Mouse (Mus musculus): Measurements from ENCODE around the gene Itgax. TPM values are rescaled to one million over a fixed set of nuclear protein-coding genes. Genes with fewer than 3 reads are reported as not detected.

The Itgax gene
- polyA plus RNA-seq, 1 experiment = 0.16 TPM

- no peak overlapping the region for H3K4me3 ChIP-seq (ENCODE audit: control insufficient read depth, low read depth, low read length)
- H3K27me3 ChIP-seq (ENCODE audit: control insufficient read depth, insufficient read depth, low read length) = no peaks in the 10 kb centered on the region
- H3K4me1 ChIP-seq (ENCODE audit: control insufficient read depth, insufficient read depth, low read length) = no peaks in the 10 kb centered on the region
- no peaks in the 10 kb centered on the region for H3K36me3 ChIP-seq (ENCODE audit: control insufficient read depth, insufficient read depth, low read length)
- H3K27ac ChIP-seq (ENCODE audit: control insufficient read depth, insufficient read depth, low read depth, low read length) = no peak overlapping the region
- TF ChIP-seq POLR2A (IDR thresholded peaks at IDR 0.05; ENCODE audit: control insufficient read depth, low read depth, low read length) (no peak), CTCF (IDR thresholded peaks at IDR 0.05; ENCODE audit: control insufficient read depth, insufficient read depth, insufficient replicate concordance, low read depth, low read length) (no peak)
Measured at GRCm38 (mm10) chr7:128110314-128110713, 19.0 kb upstream of the Itgax start.

GRCm38 (mm10) chr7:128112131-128112530 lies 17.2 kb upstream of the Itgax start:
- TF ChIP-seq POLR2A (IDR thresholded peaks at IDR 0.05; ENCODE audit: control insufficient read depth, low read depth, low read length) = no peak
- no peak for TF ChIP-seq CTCF (IDR thresholded peaks at IDR 0.05; ENCODE audit: control insufficient read depth, insufficient read depth, insufficient replicate concordance, low read depth, low read length)
- Histone ChIP-seq H3K36me3 (ENCODE audit: control insufficient read depth, insufficient read depth, low read length) (no peaks in the 10 kb centered on the region), H3K4me3 (ENCODE audit: control insufficient read depth, low read depth, low read length) (no peak overlapping the region), H3K27me3 (ENCODE audit: control insufficient read depth, insufficient read depth, low read length) (no peaks in the 10 kb centered on the region), H3K27ac (ENCODE audit: control insufficient read depth, insufficient read depth, low read depth, low read length) (no peak overlapping the region), H3K4me1 (ENCODE audit: control insufficient read depth, insufficient read depth, low read length) (no peaks in the 10 kb centered on the region)

- TF ChIP-seq CTCF (IDR thresholded peaks at IDR 0.05; ENCODE audit: control insufficient read depth, insufficient read depth, insufficient replicate concordance, low read depth, low read length) = no peak
- TF ChIP-seq POLR2A (IDR thresholded peaks at IDR 0.05; ENCODE audit: control insufficient read depth, low read depth, low read length) = no peak
- no peaks in the 10 kb centered on the region for H3K4me1 ChIP-seq (ENCODE audit: control insufficient read depth, insufficient read depth, low read length)
- H3K27ac ChIP-seq (ENCODE audit: control insufficient read depth, insufficient read depth, low read depth, low read length) = no peak overlapping the region
- H3K27me3 ChIP-seq (ENCODE audit: control insufficient read depth, insufficient read depth, low read length) = no peaks in the 10 kb centered on the region
- H3K36me3 ChIP-seq (ENCODE audit: control insufficient read depth, insufficient read depth, low read length) = no peaks in the 10 kb centered on the region
- no peak overlapping the region for H3K4me3 ChIP-seq (ENCODE audit: control insufficient read depth, low read depth, low read length)
Measured at GRCm38 (mm10) chr7:128114371-128115105, 14.8 kb upstream of the Itgax start.

GRCm38 (mm10) chr7:128115211-128115958 lies 14.0 kb upstream of the Itgax start:
- Histone ChIP-seq H3K36me3 (ENCODE audit: control insufficient read depth, insufficient read depth, low read length) (no peaks in the 10 kb centered on the region), H3K4me3 (ENCODE audit: control insufficient read depth, low read depth, low read length) (no peak overlapping the region), H3K4me1 (ENCODE audit: control insufficient read depth, insufficient read depth, low read length) (no peaks in the 10 kb centered on the region), H3K27me3 (ENCODE audit: control insufficient read depth, insufficient read depth, low read length) (no peaks in the 10 kb centered on the region), H3K27ac (ENCODE audit: control insufficient read depth, insufficient read depth, low read depth, low read length) (no peak overlapping the region)
- TF ChIP-seq CTCF (IDR thresholded peaks at IDR 0.05; ENCODE audit: control insufficient read depth, insufficient read depth, insufficient replicate concordance, low read depth, low read length) = no peak
- no peak for TF ChIP-seq POLR2A (IDR thresholded peaks at IDR 0.05; ENCODE audit: control insufficient read depth, low read depth, low read length)

GRCm38 (mm10) chr7:128116396-128116795 lies 13.0 kb upstream of the Itgax start:
- no peak overlapping the region for H3K27ac ChIP-seq (ENCODE audit: control insufficient read depth, insufficient read depth, low read depth, low read length)
- H3K4me3 ChIP-seq (ENCODE audit: control insufficient read depth, low read depth, low read length) = no peak overlapping the region
- H3K36me3 ChIP-seq (ENCODE audit: control insufficient read depth, insufficient read depth, low read length) = no peaks in the 10 kb centered on the region
- TF ChIP-seq POLR2A (IDR thresholded peaks at IDR 0.05; ENCODE audit: control insufficient read depth, low read depth, low read length) = no peak
- no peak for TF ChIP-seq CTCF (IDR thresholded peaks at IDR 0.05; ENCODE audit: control insufficient read depth, insufficient read depth, insufficient replicate concordance, low read depth, low read length)
- H3K27me3 ChIP-seq (ENCODE audit: control insufficient read depth, insufficient read depth, low read length) = no peaks in the 10 kb centered on the region
- H3K4me1 ChIP-seq (ENCODE audit: control insufficient read depth, insufficient read depth, low read length) = no peaks in the 10 kb centered on the region

- Histone ChIP-seq H3K4me3 (ENCODE audit: control insufficient read depth, low read depth, low read length) (no peak overlapping the region), H3K27me3 (ENCODE audit: control insufficient read depth, insufficient read depth, low read length) (no peaks in the 10 kb centered on the region), H3K4me1 (ENCODE audit: control insufficient read depth, insufficient read depth, low read length) (no peaks in the 10 kb centered on the region), H3K27ac (ENCODE audit: control insufficient read depth, insufficient read depth, low read depth, low read length) (no peak overlapping the region), H3K36me3 (ENCODE audit: control insufficient read depth, insufficient read depth, low read length) (no peaks in the 10 kb centered on the region)
- no peak for TF ChIP-seq CTCF (IDR thresholded peaks at IDR 0.05; ENCODE audit: control insufficient read depth, insufficient read depth, insufficient replicate concordance, low read depth, low read length)
- TF ChIP-seq POLR2A (IDR thresholded peaks at IDR 0.05; ENCODE audit: control insufficient read depth, low read depth, low read length) = no peak
Measured at GRCm38 (mm10) chr7:128119726-128120490, 9.4 kb upstream of the Itgax start.

GRCm38 (mm10) chr7:128132148-128132547 lies 2.8 kb downstream of the Itgax start:
- Histone ChIP-seq H3K4me3 (ENCODE audit: control insufficient read depth, low read depth, low read length) (no peak overlapping the region), H3K4me1 (ENCODE audit: control insufficient read depth, insufficient read depth, low read length) (no peaks in the 10 kb centered on the region), H3K27ac (ENCODE audit: control insufficient read depth, insufficient read depth, low read depth, low read length) (no peak overlapping the region), H3K27me3 (ENCODE audit: control insufficient read depth, insufficient read depth, low read length) (no peaks in the 10 kb centered on the region), H3K36me3 (ENCODE audit: control insufficient read depth, insufficient read depth, low read length) (no peaks in the 10 kb centered on the region)
- no peak for TF ChIP-seq CTCF (IDR thresholded peaks at IDR 0.05; ENCODE audit: control insufficient read depth, insufficient read depth, insufficient replicate concordance, low read depth, low read length)
- no peak for TF ChIP-seq POLR2A (IDR thresholded peaks at IDR 0.05; ENCODE audit: control insufficient read depth, low read depth, low read length)
